Comparison of ENCODE assay signal across 28 mouse cellular contexts in the genomic region with DNA sequence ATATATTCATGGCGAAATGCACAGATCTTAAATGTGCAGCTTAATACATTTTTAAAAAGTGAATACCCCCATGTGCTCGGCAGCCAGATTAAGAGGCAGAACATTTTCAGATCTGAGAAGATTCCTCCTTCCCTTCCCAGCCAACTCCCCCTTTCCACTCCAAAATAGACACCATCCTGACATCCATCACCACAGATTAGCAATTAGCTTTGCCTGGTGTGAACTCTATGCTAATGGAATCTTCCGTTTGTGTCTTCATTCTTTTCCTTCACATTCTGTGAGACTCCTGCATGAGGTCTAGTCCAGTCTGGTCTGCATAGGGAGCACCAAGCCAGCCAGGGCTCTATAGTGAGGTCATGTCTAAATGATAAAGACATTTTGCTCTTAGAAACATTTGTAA. TPM values are rescaled to one million over a fixed set of nuclear protein-coding genes. Genes with fewer than 3 reads are reported as not detected.
DNase-seq lines count a peak whose midpoint lies in the region; ATAC-seq and TF ChIP-seq lines count a peak whose summit lies in the region.
"Had no signal": no experiment of that assay in that cellular context is flagged by ENCODE, and none has a peak within 500 bp of the region (broad histone marks: within the 10 kb centered on the region; RNA-seq: fewer than 3 reads in every experiment).

No protein-coding gene starts in this region.

- H3K27ac ChIP-seq in layer of hippocampus, adult 2 months: peak overlapping the region; percentile 97
- no peak overlapping the region for H3K27ac ChIP-seq in midbrain, embryonic 16.5 days (ENCODE audit: low read length)
- H3K27ac ChIP-seq: embryonic facial prominence, embryonic 12.5 days; forebrain, embryonic 10.5 days; hindbrain, embryonic 12.5 days; hindbrain, postnatal 0 days; intestine, embryonic 15.5 days; limb, embryonic 13.5 days; lung, embryonic 15.5 days; neural tube, embryonic 15.5 days had no signal

- H3K9ac ChIP-seq in midbrain, embryonic 16.5 days (ENCODE audit: low read depth, low read length): no peak overlapping the region
- H3K9ac ChIP-seq: embryonic facial prominence, embryonic 12.5 days; hindbrain, embryonic 12.5 days; intestine, embryonic 15.5 days; limb, embryonic 13.5 days; lung, embryonic 15.5 days; neural tube, embryonic 15.5 days had no signal

- H3K9me3 ChIP-seq in midbrain, embryonic 16.5 days (replicated peaks; ENCODE audit: control insufficient read depth, low read length, poor library complexity, severe bottlenecking): no peaks in the 10 kb centered on the region
- H3K9me3 ChIP-seq: embryonic facial prominence, embryonic 12.5 days; forebrain, embryonic 10.5 days; hindbrain, embryonic 12.5 days; intestine, embryonic 15.5 days; limb, embryonic 13.5 days; lung, embryonic 15.5 days; neural tube, embryonic 15.5 days had no signal

- H3K4me1 ChIP-seq in midbrain, embryonic 16.5 days (ENCODE audit: control insufficient read depth, insufficient read depth, low read length): peaks cover 6% of the 10 kb centered on the region

- no peak overlapping the region for H3K4me3 ChIP-seq in layer of hippocampus, adult 2 months
- H3K4me3 ChIP-seq in midbrain, embryonic 16.5 days (ENCODE audit: low read depth, low read length): no peak overlapping the region
- H3K4me3 ChIP-seq: embryonic facial prominence, embryonic 12.5 days; forebrain, embryonic 10.5 days; hindbrain, embryonic 12.5 days; intestine, embryonic 15.5 days; limb, embryonic 13.5 days; lung, embryonic 15.5 days; neural tube, embryonic 15.5 days had no signal

- no peak overlapping the region for H3K4me2 ChIP-seq in midbrain, embryonic 16.5 days (ENCODE audit: low read length)
- H3K4me2 ChIP-seq: embryonic facial prominence, embryonic 12.5 days; hindbrain, embryonic 12.5 days; intestine, embryonic 15.5 days; limb, embryonic 13.5 days; liver, embryonic 11.5 days; lung, embryonic 15.5 days; midbrain, embryonic 11.5 days; neural tube, embryonic 15.5 days had no signal

- no peaks in the 10 kb centered on the region for H3K27me3 ChIP-seq in midbrain, embryonic 16.5 days (ENCODE audit: control insufficient read depth, insufficient read depth, low read depth, low read length)
- H3K27me3 ChIP-seq: embryonic facial prominence, embryonic 12.5 days; hindbrain, embryonic 12.5 days; intestine, embryonic 15.5 days; limb, embryonic 13.5 days; lung, embryonic 15.5 days had no signal

- WGBS in midbrain, embryonic 16.5 days: 65% methylated on average over 3 of the region's 3 CpGs

- DNase-seq in frontal cortex, postnatal 10 days (ENCODE audit: low spot score in 2 of 2): no peak
- DNase-seq in layer of hippocampus, adult 2 months (ENCODE audit: low spot score in 2 of 2): no peak
- no peak for DNase-seq in layer of hippocampus, postnatal 25 days (ENCODE audit: extremely low spot score in 1 of 2, low spot score in 1 of 2)
- peak; percentile 42 to 60 for DNase-seq in right cerebral cortex, postnatal 10 days (ENCODE audit: low spot score in 2 of 2)
- DNase-seq in right cerebral cortex, postnatal 4 days: no peak
- DNase-seq: adrenal gland, postnatal 14 days; embryo, embryonic 11 days; gastrocnemius, postnatal 10 days; heart, postnatal 14 days; kidney, adult 2 months; kidney, postnatal 36 days; lung, postnatal 36 days had no signal

- no peaks in the 10 kb centered on the region for H3K36me3 ChIP-seq in midbrain, embryonic 16.5 days (ENCODE audit: control insufficient read depth, insufficient read depth, low read length)
- H3K36me3 ChIP-seq: embryonic facial prominence, embryonic 12.5 days; forebrain, embryonic 10.5 days; hindbrain, embryonic 12.5 days; intestine, embryonic 15.5 days; limb, embryonic 13.5 days; lung, embryonic 15.5 days; neural tube, embryonic 15.5 days had no signal

- no peak for TF ChIP-seq CTCF in layer of hippocampus, adult 2 months (conservative IDR thresholded peaks at IDR 0.05)

- ATAC-seq in frontal cortex, adult (ENCODE audit: low TSS enrichment): peak; percentile 32
- no peak for ATAC-seq in midbrain, embryonic 16.5 days
- ATAC-seq: forebrain, embryonic 16.5 days; hindbrain, postnatal 0 days; intestine, embryonic 15.5 days had no signal

RNA-seq across cellular contexts. Expression of a gene that starts 4.1 kb away (rescaled TPM):
- total RNA-seq in layer of hippocampus, adult 2 months (2021): 10 to 100 TPM; 62.9 to 66.3 TPM
- total RNA-seq in layer of hippocampus, postnatal 25 days (2021): 10 to 100 TPM; 42.5 to 60.5 TPM
- polyA plus RNA-seq in midbrain, embryonic 16.5 days (2015; fragmentation: Nextera tagmentation; extraction: Ambion mirVana): 58.6 and 59.1 TPM in 2 replicates

RNA-seq across cellular contexts. Expression of a gene that starts 31.3 kb away (rescaled TPM):
- 100 to 1,000 TPM; 636 to 650 TPM for total RNA-seq in layer of hippocampus, adult 2 months (2021)
- 100 to 1,000 TPM; 584 to 804 TPM for total RNA-seq in layer of hippocampus, postnatal 25 days (2021)
- polyA plus RNA-seq in midbrain, embryonic 16.5 days (2015; fragmentation: Nextera tagmentation; extraction: Ambion mirVana): 51.8 and 86.0 TPM in 2 replicates

RNA-seq across cellular contexts. Expression of a gene that starts 37.8 kb away (rescaled TPM):
- total RNA-seq in layer of hippocampus, adult 2 months (2021): 100 to 1,000 TPM; 545 to 546 TPM
- total RNA-seq in layer of hippocampus, postnatal 25 days (2021): 100 to 1,000 TPM; 381 to 701 TPM
- polyA plus RNA-seq in midbrain, embryonic 16.5 days (2015; fragmentation: Nextera tagmentation; extraction: Ambion mirVana): 11.5 and 17.9 TPM in 2 replicates
- total RNA-seq: monocyte, adult 5-6 weeks had no signal

RNA-seq across cellular contexts. Expression of a gene that starts 57.8 kb away (rescaled TPM):
- total RNA-seq in layer of hippocampus, adult 2 months (2021): 1,000 to 10,000 TPM; 1,175 to 1,192 TPM
- 1,000 to 10,000 TPM; 1,168 to 1,277 TPM for total RNA-seq in layer of hippocampus, postnatal 25 days (2021)
- 141 and 227 TPM in 2 replicates for polyA plus RNA-seq in midbrain, embryonic 16.5 days (2015; fragmentation: Nextera tagmentation; extraction: Ambion mirVana)
- total RNA-seq: megakaryocyte, adult 5-6 weeks; MEL; monocyte, adult 5-6 weeks had no signal

Comparison
In these comparisons a context has a peak if more than half of its experiments do, and no peak if none do; other contexts are left out.
1. DNase-seq: peak in right cerebral cortex, postnatal 10 days (2 of 2); none in frontal cortex, postnatal 10 days (0 of 2), layer of hippocampus, adult 2 months (0 of 2), layer of hippocampus, postnatal 25 days (0 of 2) and right cerebral cortex, postnatal 4 days (single experiment).